ENCODE assay signal across 7 mouse cellular contexts in the genomic region with DNA sequence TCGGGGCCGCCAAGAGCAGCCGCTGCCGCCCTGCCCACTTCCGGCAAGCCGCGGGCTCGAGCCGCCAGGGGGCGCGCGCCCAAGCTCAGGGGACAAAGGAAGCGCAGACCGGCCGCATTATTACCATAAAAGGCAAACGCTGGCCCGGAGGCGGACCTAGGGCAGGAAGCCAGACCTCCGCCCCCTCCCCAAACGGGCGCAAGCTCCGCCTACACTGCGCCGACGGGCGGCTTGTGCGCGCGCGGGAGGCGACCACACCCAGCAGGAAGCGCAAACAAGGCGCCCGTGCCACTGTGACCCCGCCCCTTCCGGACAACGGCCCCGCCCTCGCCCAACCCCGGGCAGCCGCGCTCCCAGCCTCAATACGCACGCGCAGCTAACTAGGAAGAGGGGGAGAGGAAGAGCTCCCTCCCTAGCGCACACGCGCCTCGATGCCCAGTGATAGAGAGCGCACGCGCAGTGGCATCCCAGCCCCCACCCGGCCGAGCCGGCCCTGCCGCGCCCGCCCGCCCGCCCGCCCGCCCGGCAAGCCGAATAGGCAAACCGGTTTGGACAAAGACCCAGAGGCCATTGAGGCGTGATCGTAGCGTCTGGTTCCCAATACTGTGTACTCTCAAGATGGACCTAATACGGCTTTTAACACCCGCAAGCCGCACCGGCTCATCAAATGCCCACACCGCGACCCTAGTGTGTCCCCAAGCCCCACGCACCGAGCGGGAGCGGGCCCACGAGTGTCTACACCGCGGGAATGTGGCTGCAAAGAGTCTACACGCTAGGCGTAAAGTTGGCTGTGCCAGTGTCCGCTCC. TPM values are rescaled to one million over a fixed set of nuclear protein-coding genes. Genes with fewer than 3 reads are reported as not detected.
DNase-seq lines count a peak whose midpoint lies in the region; ATAC-seq lines count a peak whose summit lies in the region.

No protein-coding gene starts in this region.

- peak overlapping the region; percentile 67 for H3K4me2 ChIP-seq in intestine, embryonic 15.5 days (replicated peaks)
- peak overlapping the region; percentile 85 for H3K4me2 ChIP-seq in midbrain, embryonic 11.5 days

- DNase-seq in adrenal gland, adult 18-20 months (ENCODE audit: low spot score in 2 of 2), result peak; percentile 98 to 99
- peak; percentile 98 for DNase-seq in embryo, embryonic 11 days
- DNase-seq in gastrocnemius, postnatal 36 days, result peak; percentile 99
- DNase-seq in left cerebral cortex, postnatal 36 days (ENCODE audit: low spot score in 2 of 2), result peak; percentile 99 to 100
- peak; percentile 100 for DNase-seq in midbrain, embryonic 11.5 days (ENCODE audit: low spot score, missing footprints)
- peak; percentile 99 for DNase-seq in skeletal muscle tissue, adult 2 months (ENCODE audit: low read depth, low spot score)

- peak overlapping the region; percentile 100 for H3K27ac ChIP-seq in intestine, embryonic 15.5 days
- H3K27ac ChIP-seq in midbrain, embryonic 11.5 days (ENCODE audit: low read depth, low read length), result peak overlapping the region; percentile 100

- peaks cover 49% of the 10 kb centered on the region for H3K4me1 ChIP-seq in intestine, embryonic 15.5 days (replicated peaks)
- peaks cover 23% of the 10 kb centered on the region for H3K4me1 ChIP-seq in midbrain, embryonic 11.5 days (ENCODE audit: control insufficient read depth, insufficient read depth, low read length)

- no peaks in the 10 kb centered on the region for H3K27me3 ChIP-seq in intestine, embryonic 15.5 days (replicated peaks)
- no peaks in the 10 kb centered on the region for H3K27me3 ChIP-seq in midbrain, embryonic 11.5 days (ENCODE audit: control insufficient read depth, insufficient read depth, low read length)

- peak overlapping the region; percentile 94 for H3K4me3 ChIP-seq in intestine, embryonic 15.5 days (replicated peaks)
- H3K4me3 ChIP-seq in midbrain, embryonic 11.5 days (ENCODE audit: low read depth, low read length), result peak overlapping the region; percentile 100

- H3K9ac ChIP-seq in intestine, embryonic 15.5 days, result peak overlapping the region; percentile 100
- peak overlapping the region; percentile 100 for H3K9ac ChIP-seq in midbrain, embryonic 11.5 days (ENCODE audit: low read length)

- intact Hi-C loops in gastrocnemius, postnatal 36 days (cut with DNase I), result loop anchor here (1.0 kb wide), 1 partner anchor 26 kb away; no protein-coding TSS in a partner anchor
- intact Hi-C loops in left cerebral cortex, postnatal 36 days (cut with DNase I), result loop anchor here (1.0 to 2.0 kb wide), 4 partner anchors 11 to 89 kb away; a partner anchor contains a TSS

- peak; percentile 81 for ATAC-seq in intestine, embryonic 15.5 days
- ATAC-seq in midbrain, embryonic 11.5 days (ENCODE audit: low FRiP score), result peak; percentile 88

- under 1% methylated on average over 84 of the region's 84 CpGs for WGBS in intestine, embryonic 15.5 days
- under 1% methylated on average over 77 of the region's 84 CpGs for WGBS in midbrain, embryonic 11.5 days

- H3K36me3 ChIP-seq in intestine, embryonic 15.5 days, result peaks cover 29% of the 10 kb centered on the region
- peaks cover 32% of the 10 kb centered on the region for H3K36me3 ChIP-seq in midbrain, embryonic 11.5 days (ENCODE audit: control insufficient read depth, insufficient read depth, low read length)

- H3K9me3 ChIP-seq in intestine, embryonic 15.5 days, result no peaks in the 10 kb centered on the region
- no peaks in the 10 kb centered on the region for H3K9me3 ChIP-seq in midbrain, embryonic 11.5 days (ENCODE audit: control insufficient read depth, low read length)

RNA-seq across cellular contexts. Expression of a gene that starts 0.6 kb away (rescaled TPM):
- 1,000 to 10,000 TPM; 2,759 to 3,567 TPM for total RNA-seq in adrenal gland, adult 18-20 months (2021)
- 100 to 1,000 TPM; 427 to 440 TPM for total RNA-seq in gastrocnemius, postnatal 36 days (2021)
- 14,579 and 17,104 TPM in 2 replicates for polyA plus RNA-seq in intestine, embryonic 15.5 days (2015; fragmentation: Nextera tagmentation; extraction: Ambion mirVana)
- total RNA-seq in left cerebral cortex, postnatal 36 days (2021), result 1,000 to 10,000 TPM; 2,229 to 2,541 TPM
- 14,142 and 15,094 TPM in 2 replicates for polyA plus RNA-seq in midbrain, embryonic 11.5 days (2014; fragmentation: Nextera tagmentation; extraction: Ambion mirVana)

RNA-seq across cellular contexts. Expression of a gene that starts 10.7 kb away (rescaled TPM):
- 1 to 10 TPM; 8.0 to 9.5 TPM for total RNA-seq in adrenal gland, adult 18-20 months (2021)
- 1 to 10 TPM; 5.7 to 6.0 TPM for total RNA-seq in gastrocnemius, postnatal 36 days (2021)
- 11.1 and 11.4 TPM in 2 replicates for polyA plus RNA-seq in intestine, embryonic 15.5 days (2015; fragmentation: Nextera tagmentation; extraction: Ambion mirVana)
- total RNA-seq in left cerebral cortex, postnatal 36 days (2021), result 10 to 100 TPM; 30.4 to 34.1 TPM
- polyA plus RNA-seq in midbrain, embryonic 11.5 days (2014; fragmentation: Nextera tagmentation; extraction: Ambion mirVana), result 10.5 and 11.8 TPM in 2 replicates

RNA-seq across cellular contexts. Expression of a gene that starts 54.2 kb away (rescaled TPM):
- total RNA-seq in adrenal gland, adult 18-20 months (2021), result 10 to 100 TPM; 17.3 to 25.6 TPM
- 10 to 100 TPM in 1 of 2 experiments, 1 to 10 TPM in 1; 9.8 to 12.0 TPM for total RNA-seq in gastrocnemius, postnatal 36 days (2021)
- polyA plus RNA-seq in intestine, embryonic 15.5 days (2015; fragmentation: Nextera tagmentation; extraction: Ambion mirVana), result 140 and 170 TPM in 2 replicates
- 100 to 1,000 TPM; 310 to 396 TPM for total RNA-seq in left cerebral cortex, postnatal 36 days (2021)
- 566 and 605 TPM in 2 replicates for polyA plus RNA-seq in midbrain, embryonic 11.5 days (2014; fragmentation: Nextera tagmentation; extraction: Ambion mirVana)

Comparison
In these comparisons a context has a peak if more than half of its experiments do, and no peak if none do; other contexts are left out.
1. Peak in every context shown above with its lines: DNase-seq, ATAC-seq, H3K4me3 ChIP-seq and H3K27ac ChIP-seq.
2. RNA of a gene that starts 0.6 kb away (total RNA-seq): 2,759 to 3,567 TPM in adrenal gland, adult 18-20 months and 2,229 to 2,541 TPM in left cerebral cortex, postnatal 36 days; 427 to 440 TPM in gastrocnemius, postnatal 36 days; every median in the first group is over 4 times any median in the second.
3. RNA of a gene that starts 54.2 kb away (total RNA-seq): 310 to 396 TPM in left cerebral cortex, postnatal 36 days; 17.3 to 25.6 TPM in adrenal gland, adult 18-20 months and 9.8 to 12.0 TPM in gastrocnemius, postnatal 36 days; every median in the first group is over 10 times any median in the second.